Mouse (Mus musculus): ENCODE results near the gene Car6.

GRCm38 (mm10) chr4:150236521-150237481 lies 35.7 kb upstream of the Car6 start, which contains the start of gene Eno1:
- TF ChIP-seq GATA1 (IDR thresholded peaks at IDR 0.05; ENCODE audit: borderline replicate concordance, low read length) (no peak), FLI1 (IDR thresholded peaks at IDR 0.05; ENCODE audit: low read length) (no peak)

All from megakaryocyte, embryonic 14.5 days (primary cell).